Mouse (Mus musculus) G1E (cell line): Measurements from ENCODE around the gene Rbms3. TPM values are rescaled to one million over a fixed set of nuclear protein-coding genes. Genes with fewer than 3 reads are reported as not detected.

ENCODE experiments used
- ATAC-seq: 2 replicates; pipeline ENCODE4 v1.8.0; 2016; ENCODE audit warnings: mild to moderate bottlenecking; ENCODE audit not compliant: insufficient number of reproducible peaks, poor library complexity, low FRiP score, severe bottlenecking; ENCODE audit errors: extremely low read depth
- DNase-seq: peaks from one replicate; pipeline ENCODE4 v3.0.0; 2012; ENCODE audit warnings: low spot score
- H3K27me3 ChIP-seq: 2 replicates; pipeline ENCODE4 v1.6.1; 2012; ENCODE audit warnings: mild to moderate bottlenecking, low read length, inconsistent platforms; ENCODE audit not compliant: insufficient read depth
- H3K36me3 ChIP-seq: replicated peaks from 2 replicates; pipeline ENCODE3; 2012; ENCODE audit warnings: mild to moderate bottlenecking, inconsistent platforms
- H3K4me1 ChIP-seq: 2 replicates; pipeline ENCODE4 v1.6.1; 2012; ENCODE audit warnings: low read depth, low read length, inconsistent platforms, mixed read lengths; ENCODE audit not compliant: insufficient read depth
- H3K4me3 ChIP-seq: 2 replicates; pipeline ENCODE4 v1.5.1; 2012; ENCODE audit warnings: low read depth, mild to moderate bottlenecking, inconsistent platforms, low read length, moderate library complexity, mixed read lengths
- H3K9me3 ChIP-seq: replicated peaks from 2 replicates; pipeline ENCODE4 v1.6.1; 2012; ENCODE audit warnings: inconsistent platforms
- CTCF ChIP-seq: IDR thresholded peaks from 2 replicates; pipeline ENCODE4 v1.5.1; 2012; ENCODE audit warnings: low read depth, low read length, inconsistent platforms, mixed read lengths
- GATA1 ChIP-seq: IDR thresholded peaks from 2 replicates; pipeline ENCODE4 v1.6.1; 2012; ENCODE audit warnings: borderline replicate concordance, low read length, inconsistent platforms, mixed read lengths
- GATA2 ChIP-seq: IDR thresholded peaks from 2 replicates; pipeline ENCODE4 v1.6.1; 2012; ENCODE audit warnings: low read depth, low read length, inconsistent platforms, borderline replicate concordance
- POLR2AphosphoS5 ChIP-seq: IDR thresholded peaks from 2 replicates; pipeline ENCODE4 v1.6.1; 2012; ENCODE audit warnings: low read depth, low read length, inconsistent platforms; ENCODE audit not compliant: insufficient replicate concordance
- TAL1 ChIP-seq: conservative IDR thresholded peaks from 2 replicates; pipeline ENCODE4 v1.6.1; 2012; ENCODE audit warnings: low read depth, low read length, inconsistent platforms, mixed read lengths
- polyA plus RNA-seq: library from polyadenylated mRNA; stranded (reverse); fragments of >175 nt; gene quantifications from 2 replicates; pipeline ENCODE4 v1.2.3, GENCODE M21; 2012
- total RNA-seq, 2 experiments: library from RNA; stranded (forward) in 1 of 2; stranded (reverse) in 1 of 2; fragments of 200-1000 nt in 1 of 2; fragments of >200 nt in 1 of 2; fragmentation: Nextera tagmentation in 1 of 2; gene quantifications; 2 replicates each; pipeline ENCODE4 v1.2.3; 2014 to 2017

Gene Rbms3
- total and polyA plus RNA-seq, 3 experiments, result 0.16 TPM; not detected in 2

DNA sequence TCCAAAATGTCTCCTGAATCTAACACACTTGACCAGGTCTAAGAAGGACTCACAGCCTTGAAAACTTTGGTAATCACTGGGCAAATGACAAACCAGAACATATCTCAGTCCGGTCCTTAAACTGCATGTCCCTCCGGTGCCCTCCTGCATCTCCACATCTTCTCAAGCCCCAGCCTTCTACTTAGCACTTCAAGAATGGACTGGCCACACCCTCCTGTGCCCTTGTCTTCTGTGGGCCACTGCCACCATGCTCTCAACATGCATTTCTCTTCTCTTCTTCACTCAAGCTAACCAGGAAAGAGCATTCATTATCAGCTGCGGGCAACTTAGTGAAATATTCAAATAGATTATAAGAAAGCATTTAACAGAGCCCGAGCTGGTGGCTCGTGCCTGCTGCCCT is 529.5 kb downstream of the Rbms3 start:
- Histone ChIP-seq H3K36me3 (no peaks in the 10 kb centered on the region), H3K9me3 (peaks cover 46% of the 10 kb centered on the region), H3K4me1 (no peaks in the 10 kb centered on the region), H3K4me3 (no peak overlapping the region), H3K27me3 (no peaks in the 10 kb centered on the region)
- TF ChIP-seq POLR2AphosphoS5 (no peak), CTCF (no peak), TAL1 (no peak), GATA2 (no peak), GATA1 (no peak)
- DNase-seq (no peak), ATAC-seq (no peak)

DNA sequence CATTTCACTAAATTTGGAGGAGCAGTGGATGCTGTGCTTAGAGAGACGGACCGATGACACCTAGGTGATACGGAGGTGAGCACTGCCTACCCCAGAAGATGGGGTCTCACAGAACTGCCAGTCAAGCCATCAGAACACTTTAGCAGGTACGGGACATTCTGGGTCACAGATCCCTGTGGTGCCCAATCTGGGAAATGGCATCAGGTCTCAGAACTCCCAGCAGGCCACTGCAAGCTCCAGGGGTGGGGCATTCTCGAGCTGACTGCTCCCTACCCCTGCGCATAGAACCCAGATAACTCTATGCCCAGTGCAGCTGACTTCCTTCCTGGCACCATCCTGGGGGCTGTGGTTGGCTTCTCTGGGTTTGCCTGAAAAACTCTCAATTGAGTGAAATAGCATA is 536.2 kb downstream of the Rbms3 start:
- no peaks in the 10 kb centered on the region for H3K4me1 ChIP-seq
- DNase-seq, result no peak
- H3K36me3 ChIP-seq, result no peaks in the 10 kb centered on the region
- H3K4me3 ChIP-seq, result no peak overlapping the region
- TF ChIP-seq TAL1, result no peak
- TF ChIP-seq GATA2, result no peak
- TF ChIP-seq CTCF, result no peak
- TF ChIP-seq GATA1, result no peak
- no peak for TF ChIP-seq POLR2AphosphoS5
- H3K9me3 ChIP-seq, result peaks cover 56% of the 10 kb centered on the region
- no peak for ATAC-seq
- no peaks in the 10 kb centered on the region for H3K27me3 ChIP-seq

DNA sequence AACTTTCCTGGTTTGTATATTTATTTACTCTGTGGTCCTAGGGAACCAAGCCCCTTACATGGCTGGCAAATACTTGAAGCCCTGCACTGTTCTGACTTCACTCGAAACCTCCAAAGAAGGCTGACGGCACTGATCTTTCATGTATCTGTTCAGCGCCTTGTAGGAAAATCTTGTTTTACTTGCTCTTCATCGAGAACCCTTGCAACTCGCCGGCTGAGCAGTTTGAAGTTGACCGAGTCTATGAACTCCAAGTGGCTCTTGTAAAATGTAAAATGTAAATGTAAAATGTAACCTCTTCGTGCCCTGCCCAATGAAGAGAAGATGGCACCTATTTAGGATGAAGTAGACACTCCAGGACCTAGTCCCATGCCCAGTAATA is 537.5 kb downstream of the Rbms3 start:
- no peak for ATAC-seq
- H3K27me3 ChIP-seq, result no peaks in the 10 kb centered on the region
- no peaks in the 10 kb centered on the region for H3K4me1 ChIP-seq
- no peak for DNase-seq
- no peak overlapping the region for H3K4me3 ChIP-seq
- H3K36me3 ChIP-seq, result no peaks in the 10 kb centered on the region
- TF ChIP-seq POLR2AphosphoS5, result no peak
- no peak for TF ChIP-seq GATA1
- H3K9me3 ChIP-seq, result peaks cover 61% of the 10 kb centered on the region

DNA sequence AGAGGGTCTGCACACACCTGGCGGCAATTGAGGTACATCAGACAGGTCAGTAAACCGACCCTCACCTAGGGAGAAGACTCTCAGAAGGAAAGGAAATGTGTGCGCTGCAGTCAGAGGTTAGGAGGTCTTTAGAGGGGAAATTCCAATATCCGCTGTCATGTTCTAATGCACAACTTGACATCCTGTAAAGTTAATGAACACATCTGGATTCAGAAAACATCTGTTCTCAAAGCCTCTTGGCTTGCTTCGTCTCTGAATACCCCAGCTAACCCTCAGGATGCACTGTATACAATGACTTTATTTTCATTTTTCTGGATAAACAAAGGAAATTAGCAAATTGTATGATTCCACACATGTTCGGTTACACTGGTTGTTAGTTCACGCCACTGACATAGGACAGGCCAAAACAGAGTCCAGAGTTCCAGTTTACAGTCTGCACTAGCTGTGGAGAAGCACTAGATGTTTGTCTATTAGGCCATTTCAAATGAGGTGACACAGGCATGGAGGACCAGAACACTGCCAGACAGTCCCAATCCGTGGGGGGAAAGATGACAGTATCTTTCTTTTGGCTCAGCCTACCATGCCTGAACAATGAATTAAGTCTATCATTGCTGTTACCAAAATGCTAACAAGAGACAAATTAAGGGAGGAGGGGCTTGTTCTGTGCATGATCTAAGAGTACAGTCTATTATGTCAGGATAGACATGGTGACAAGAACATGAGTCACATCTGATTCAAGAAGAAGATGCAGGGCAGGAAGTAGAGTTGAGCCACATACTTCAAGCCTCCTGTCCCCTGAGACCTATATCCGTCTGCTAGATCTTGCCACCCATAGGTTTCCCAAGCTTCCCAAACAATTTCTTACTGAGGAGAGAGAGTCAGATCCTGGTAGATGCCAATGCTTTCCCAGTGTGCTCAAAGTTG is 538.2 kb downstream of the Rbms3 start:
- Histone ChIP-seq H3K9me3 (peaks cover 63% of the 10 kb centered on the region), H3K36me3 (no peaks in the 10 kb centered on the region), H3K4me3 (no peak overlapping the region), H3K4me1 (no peaks in the 10 kb centered on the region), H3K27me3 (no peaks in the 10 kb centered on the region)
- DNase-seq (no peak), ATAC-seq (no peak)
- no peak for TF ChIP-seq CTCF

DNA sequence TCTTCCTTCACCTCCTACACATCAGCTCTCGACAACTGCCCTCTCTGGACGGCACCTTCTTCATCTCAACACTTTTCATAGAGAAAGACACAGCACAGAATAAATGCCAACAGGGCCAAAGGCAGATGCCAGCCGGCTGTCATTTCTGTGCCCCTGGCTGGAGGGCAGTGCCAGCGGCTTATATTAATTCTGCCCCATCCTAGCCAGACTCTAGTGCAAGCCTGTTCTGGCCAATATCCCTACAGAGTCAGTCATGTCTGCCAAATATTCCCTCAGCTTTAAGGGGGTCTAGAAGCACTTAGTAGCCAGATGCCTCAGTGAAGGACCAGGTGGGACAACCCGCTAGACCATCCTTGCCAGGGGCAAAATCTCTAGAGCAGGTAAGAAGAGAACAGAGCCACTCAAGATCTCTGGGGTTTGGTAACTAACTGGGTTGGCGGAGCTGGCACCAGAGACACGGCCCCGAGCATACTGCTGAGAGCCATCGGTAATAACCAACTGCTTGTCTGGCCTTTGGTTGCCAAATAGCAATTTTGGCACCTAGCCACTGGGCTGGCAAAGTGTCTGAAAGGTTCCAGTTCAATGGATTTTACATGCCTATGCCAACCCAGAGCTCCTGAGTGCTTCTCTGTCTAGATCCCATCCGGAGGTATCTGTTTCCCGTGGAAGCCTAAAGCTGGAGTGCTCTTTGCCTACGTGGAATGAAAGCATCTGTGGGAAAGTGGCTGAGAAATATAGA is 540.1 kb downstream of the Rbms3 start:
- Histone ChIP-seq H3K4me1 (no peaks in the 10 kb centered on the region), H3K36me3 (no peaks in the 10 kb centered on the region), H3K9me3 (peaks cover 73% of the 10 kb centered on the region), H3K4me3 (no peak overlapping the region), H3K27me3 (no peaks in the 10 kb centered on the region)
- ATAC-seq (no peak), DNase-seq (no peak)
- no peak for TF ChIP-seq GATA1
- TF ChIP-seq TAL1, result no peak
- TF ChIP-seq GATA2, result no peak
- TF ChIP-seq POLR2AphosphoS5, result no peak
- no peak for TF ChIP-seq CTCF

DNA sequence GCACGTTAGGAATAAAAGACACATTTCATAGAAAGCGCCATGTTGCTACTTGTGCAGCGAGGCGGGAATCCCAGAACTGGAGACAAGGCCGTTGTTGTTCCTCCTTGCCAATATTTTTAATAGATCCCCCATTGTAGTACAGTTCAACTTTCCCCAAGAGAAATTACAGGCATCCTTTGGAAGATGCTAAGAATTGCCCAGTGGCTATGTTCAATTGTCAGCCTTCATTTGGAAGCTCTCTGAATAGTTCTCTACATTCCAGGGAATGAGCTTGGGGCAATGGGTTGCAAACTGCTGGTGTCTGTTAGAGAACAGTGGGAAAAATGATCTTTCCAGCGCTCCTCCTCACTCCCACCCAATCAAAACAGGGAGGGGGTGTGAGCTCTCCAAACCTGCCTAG is 541.4 kb downstream of the Rbms3 start:
- H3K27me3 ChIP-seq, result no peaks in the 10 kb centered on the region
- H3K4me1 ChIP-seq, result no peaks in the 10 kb centered on the region
- H3K9me3 ChIP-seq, result peaks cover 73% of the 10 kb centered on the region
- H3K36me3 ChIP-seq, result no peaks in the 10 kb centered on the region
- DNase-seq (no peak), ATAC-seq (no peak)
- H3K4me3 ChIP-seq, result no peak overlapping the region
- no peak for TF ChIP-seq GATA2
- no peak for TF ChIP-seq TAL1
- TF ChIP-seq POLR2AphosphoS5, result no peak
- no peak for TF ChIP-seq CTCF
- TF ChIP-seq GATA1, result no peak

DNA sequence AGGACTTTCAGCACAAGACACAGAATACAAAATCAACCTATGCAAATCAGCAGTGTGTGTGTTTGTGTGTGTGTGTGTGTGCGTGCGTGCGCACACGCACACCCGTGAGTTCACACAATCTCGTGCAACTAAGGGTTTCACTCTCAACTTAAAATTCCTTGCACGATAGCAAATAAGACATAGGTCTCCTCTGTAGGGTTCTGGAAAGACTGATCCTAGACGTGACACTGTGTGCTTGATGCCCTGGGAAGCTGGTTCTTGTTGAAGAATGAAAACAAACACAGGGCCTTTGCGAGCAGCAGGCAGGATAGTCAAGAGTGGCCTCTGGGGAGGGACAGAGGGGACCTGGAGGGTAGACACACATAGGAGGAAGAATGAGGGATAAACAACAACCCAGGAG is 544.0 kb downstream of the Rbms3 start:
- Histone ChIP-seq H3K27me3 (no peaks in the 10 kb centered on the region), H3K9me3 (peaks cover 57% of the 10 kb centered on the region), H3K4me1 (no peaks in the 10 kb centered on the region), H3K36me3 (no peaks in the 10 kb centered on the region), H3K4me3 (no peak overlapping the region)
- no peak for ATAC-seq
- TF ChIP-seq GATA1 (no peak), GATA2 (no peak)
- DNase-seq, result no peak
